Mouse (Mus musculus) adrenal gland, postnatal 10 days (tissue): Measurements from ENCODE around the gene Dtd2. TPM values are rescaled to one million over a fixed set of nuclear protein-coding genes. Genes with fewer than 3 reads are reported as not detected.

Experiments
- DNase-seq: peaks from one replicate; pipeline ENCODE4 v3.0.0; 2021; ENCODE audit warnings: mixed read lengths
- long read RNA-seq, 2 experiments: library from polyadenylated mRNA; stranded (forward); transcript quantifications; one replicate each; pipeline ENCODE4 v2.0.0; 2021
- total RNA-seq, 2 experiments: library from RNA; stranded (reverse); gene quantifications; 2 replicates each; pipeline ENCODE4 v1.2.3; 2021

Dtd2 gene
- 10 to 100 TPM; 16.7 to 21.1 TPM for total RNA-seq
- long read RNA-seq, experiment 1, transcript Dtd2-201 (3 exons, 2,564 nt): major isoform, 46 of 58 reads
- long read RNA-seq, experiment 1, partial matches to known transcripts: 0 of 58 reads
- long read RNA-seq, experiment 1, other reads (novel, unspliced or antisense): 9 of 58 reads
- long read RNA-seq, experiment 2, transcript Dtd2-201 (3 exons, 2,564 nt): major isoform, 20 of 27 reads
- long read RNA-seq, experiment 2, partial matches to known transcripts: 1 of 27 reads
- long read RNA-seq, experiment 2, other reads (novel, unspliced or antisense): 6 of 27 reads

DNA sequence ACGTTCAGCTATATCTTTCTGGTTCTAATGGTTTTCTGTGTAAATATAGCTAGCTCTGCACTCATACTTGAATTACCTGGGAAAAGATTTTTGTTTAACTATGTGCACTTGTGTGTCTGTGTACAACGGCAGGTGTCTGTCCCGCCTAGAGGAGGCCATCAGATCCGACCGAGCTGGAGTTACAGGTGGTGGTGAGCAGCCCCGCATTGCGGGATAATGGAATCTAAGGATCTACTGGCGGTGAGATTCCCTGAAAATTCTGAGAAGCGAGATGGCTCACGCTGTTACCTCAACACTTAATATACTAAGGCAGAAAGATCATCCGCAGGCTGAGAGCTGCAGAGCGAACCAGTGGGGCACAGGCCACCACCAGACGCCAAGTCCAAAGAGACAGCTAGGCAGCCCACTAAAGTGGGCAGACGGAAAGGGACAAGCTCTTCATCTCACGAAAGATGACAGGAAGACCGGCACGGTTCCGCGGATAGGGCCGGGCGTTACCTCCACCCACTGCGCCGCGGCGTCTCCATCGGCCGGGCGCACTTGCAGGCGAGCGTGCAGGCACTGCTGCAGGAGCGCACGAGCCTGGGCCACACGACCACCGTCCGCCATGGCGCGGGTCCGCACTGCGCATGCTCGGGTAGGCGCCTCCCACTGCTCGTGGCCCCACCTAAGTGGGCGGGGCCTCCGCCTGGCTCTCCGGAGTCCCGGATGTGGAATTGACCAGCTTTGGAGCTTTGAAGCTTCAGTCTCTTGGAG lies at the start of gene Dtd2:
Dtd2 (minus strand) TSS at position 625 of the 756 bp plus-strand sequence.
- peak; percentile 97 for DNase-seq

- no peak for DNase-seq
Measured at GRCm38 (mm10) chr12:52049324-52049723, 43.0 kb upstream of the Dtd2 start.

- no peak for DNase-seq
Measured at GRCm38 (mm10) chr12:52046371-52046770, 40.1 kb upstream of the Dtd2 start.

DNA sequence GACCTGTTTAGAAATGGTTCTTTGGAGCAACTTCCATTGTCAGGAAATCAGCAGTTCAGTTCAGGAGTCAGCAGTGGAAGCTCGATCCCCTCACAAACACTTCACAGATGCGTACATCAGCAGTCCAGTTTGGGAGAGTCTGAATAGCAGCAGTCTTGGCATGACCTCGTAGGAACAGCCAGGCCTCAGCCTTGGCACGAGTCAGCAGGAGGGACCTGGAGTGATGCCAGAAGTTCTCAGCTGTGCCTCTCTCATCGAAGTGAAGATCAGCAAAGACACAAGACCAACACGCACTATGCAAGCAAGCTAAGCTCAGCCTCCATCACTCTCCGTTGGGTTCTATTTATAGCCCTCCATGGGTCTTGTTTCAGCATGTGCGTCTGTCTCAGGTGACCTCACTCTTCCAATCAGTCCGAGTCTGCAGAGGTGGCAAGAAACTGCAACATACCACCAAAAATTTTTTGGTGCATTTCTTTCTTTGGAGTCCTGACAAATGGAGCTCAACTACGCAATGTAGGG lies 36.6 kb upstream of the Dtd2 start:
- peak; percentile 71 for DNase-seq

DNA sequence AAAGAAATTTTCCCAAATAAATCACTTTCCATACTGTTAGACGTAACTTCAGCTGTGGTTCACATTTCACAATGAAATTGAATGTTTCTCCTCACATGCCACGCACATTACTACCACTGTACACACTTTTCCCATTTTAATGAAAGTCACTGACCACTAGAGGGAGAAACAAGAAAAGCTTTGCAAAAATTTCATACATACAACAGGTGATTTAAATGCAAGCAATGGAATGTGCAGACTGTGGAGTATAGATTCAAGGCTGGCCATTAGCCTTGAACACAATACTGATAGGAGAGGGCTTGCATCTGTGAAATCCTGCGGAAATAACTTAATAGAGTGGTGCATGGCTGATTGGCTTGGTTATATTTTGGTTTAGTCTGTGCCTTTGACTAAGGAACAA lies 32.1 kb upstream of the Dtd2 start:
- DNase-seq: no peak

- DNase-seq: no peak
Measured at GRCm38 (mm10) chr12:52034956-52035355, 28.7 kb upstream of the Dtd2 start.

GRCm38 (mm10) chr12:52032276-52032675 lies 26.0 kb upstream of the Dtd2 start:
- DNase-seq: no peak

DNA sequence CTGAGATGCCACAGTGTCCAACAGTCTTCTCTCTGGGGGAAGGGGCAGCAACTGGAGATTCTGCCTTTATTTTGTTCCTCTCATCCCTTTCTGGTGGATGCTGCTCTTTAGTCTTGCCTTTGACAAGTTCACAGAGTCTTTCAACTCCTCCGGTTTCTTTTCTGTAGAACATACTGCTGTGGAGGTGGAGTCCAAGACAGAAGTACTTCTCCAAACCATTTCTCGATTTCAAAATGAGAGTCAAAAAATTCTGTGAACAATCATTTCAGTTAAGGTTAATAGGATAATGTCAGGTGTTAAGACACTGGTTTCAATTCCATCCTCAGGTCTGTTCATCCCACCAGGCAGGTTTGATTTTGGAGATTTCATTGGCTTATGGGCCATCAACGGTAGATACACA lies 21.7 kb upstream of the Dtd2 start, which contains the start of gene Gpr33:
Gpr33 (minus strand) TSS at position 101 of the 400 bp plus-strand sequence.
- DNase-seq: no peak

GRCm38 (mm10) chr12:52014494-52015029 lies 8.3 kb upstream of the Dtd2 start:
- DNase-seq: no peak

DNA sequence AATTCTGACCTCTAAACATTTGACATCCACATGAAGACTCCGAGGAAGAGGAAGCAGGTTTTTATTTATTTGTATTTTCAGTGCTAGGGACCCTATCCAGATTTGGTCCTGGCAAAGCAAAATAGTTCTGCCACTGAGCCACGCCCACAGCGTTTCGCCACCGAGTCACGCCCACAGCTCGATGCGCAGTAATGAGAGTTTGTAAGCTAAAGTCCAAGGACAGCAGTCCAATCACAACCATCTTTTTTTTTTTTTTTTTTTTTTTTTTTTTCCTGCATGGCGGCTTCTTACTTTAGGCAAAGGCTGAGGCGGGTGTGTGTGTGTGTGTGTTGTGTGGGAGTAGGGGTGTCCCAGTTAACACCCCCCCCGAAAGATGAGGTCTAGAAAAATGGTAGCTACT lies 7.7 kb upstream of the Dtd2 start:
- no peak for DNase-seq

DNA sequence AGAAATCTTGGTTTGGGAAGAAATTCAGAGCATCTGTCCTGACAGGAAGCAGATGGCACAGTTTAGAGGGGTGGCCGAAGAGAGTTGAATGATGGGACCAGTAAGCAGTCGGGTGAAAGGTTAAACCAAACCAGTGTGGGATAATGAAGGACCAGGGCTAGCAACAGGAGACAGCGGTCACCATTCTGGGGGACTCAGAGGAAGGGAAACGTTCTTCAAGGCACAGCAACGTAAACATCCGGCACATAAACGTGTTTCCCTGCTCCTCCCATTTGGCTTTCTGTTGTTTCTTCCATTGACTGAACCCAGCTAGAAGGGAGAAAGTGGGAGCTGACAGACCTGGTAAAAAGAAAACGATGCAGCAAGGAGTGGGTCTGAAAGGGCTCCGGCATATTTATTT lies 7.0 kb upstream of the Dtd2 start:
- no peak for DNase-seq

- no peak for DNase-seq
Measured at GRCm38 (mm10) chr12:52012159-52012558, 5.9 kb upstream of the Dtd2 start.

GRCm38 (mm10) chr12:52010630-52010961 lies 4.3 kb upstream of the Dtd2 start:
- no peak for DNase-seq

DNA sequence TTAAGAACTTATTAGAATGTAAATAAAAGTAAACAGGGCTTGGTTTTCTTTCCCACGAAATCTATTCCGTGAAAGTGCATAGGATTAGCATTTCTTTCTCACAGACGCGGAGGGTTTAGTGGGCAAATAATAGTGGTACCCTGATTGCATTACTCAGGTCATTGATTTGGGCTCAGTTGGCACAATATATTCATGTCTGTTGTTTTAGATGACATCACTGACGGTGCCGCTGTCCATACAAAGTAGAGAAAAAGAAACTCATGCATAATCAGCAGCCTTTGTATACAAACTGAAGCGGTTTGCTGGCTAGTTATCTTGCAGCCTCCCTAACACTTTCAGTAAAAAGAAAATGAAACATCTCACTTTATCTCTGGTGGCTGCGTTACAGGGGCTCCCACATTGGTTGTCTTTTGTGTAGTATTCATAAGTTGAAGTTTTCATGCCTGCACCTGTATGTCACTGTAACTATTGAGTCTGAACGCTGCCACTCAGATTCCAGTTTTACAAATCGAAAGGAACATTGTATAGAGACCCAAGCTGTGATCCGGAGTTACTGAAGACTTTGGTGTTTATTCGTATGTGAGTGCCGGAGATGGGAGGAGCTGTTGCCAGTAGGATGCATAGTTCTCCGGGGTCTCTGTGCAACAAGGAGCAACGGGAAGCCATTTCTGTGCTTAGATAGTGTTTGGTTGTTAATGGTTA lies 3.8 kb upstream of the Dtd2 start:
- no peak for DNase-seq

DNA sequence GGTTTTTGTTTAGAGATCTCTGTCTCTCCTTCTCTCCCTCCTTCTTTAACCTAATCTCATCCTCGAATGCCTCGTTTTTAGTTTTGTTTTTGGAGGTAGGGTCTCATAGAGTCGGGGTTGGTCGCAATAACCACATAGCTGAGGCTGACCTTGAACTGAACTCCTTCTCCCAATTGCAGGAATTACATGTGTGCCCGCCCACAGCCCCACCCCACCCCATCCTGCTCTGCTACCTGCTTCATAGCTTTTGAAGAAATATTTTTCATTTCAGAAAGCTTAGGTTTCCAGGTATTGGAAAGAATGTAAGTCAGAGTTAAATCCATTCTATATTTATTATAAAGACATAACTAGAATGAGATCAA lies 313 bp upstream of the Dtd2 start:
- DNase-seq: no peak

DNA sequence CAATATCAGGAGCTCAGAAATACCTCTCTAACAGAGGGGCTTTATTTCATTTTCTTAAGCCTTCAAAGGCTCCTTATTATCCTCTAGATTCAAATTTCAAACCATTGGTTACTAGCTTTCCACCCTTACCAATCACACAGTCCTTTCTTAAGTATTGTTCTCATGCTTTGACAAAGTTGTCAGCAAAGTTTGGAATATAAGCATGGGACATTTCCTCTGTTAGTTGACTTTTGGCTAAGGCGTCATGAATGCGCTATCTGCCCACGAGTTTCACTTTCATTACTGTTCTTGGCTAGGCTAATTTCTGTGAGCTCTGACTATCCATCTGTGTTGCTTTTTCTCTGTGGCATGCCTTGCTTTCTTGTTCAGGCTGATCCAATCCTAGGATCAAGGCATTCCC lies 3.6 kb downstream of the Dtd2 start:
- DNase-seq: no peak

- DNase-seq: peak; percentile 69
Measured at GRCm38 (mm10) chr12:52001544-52001943, 4.8 kb downstream of the Dtd2 start.

DNA sequence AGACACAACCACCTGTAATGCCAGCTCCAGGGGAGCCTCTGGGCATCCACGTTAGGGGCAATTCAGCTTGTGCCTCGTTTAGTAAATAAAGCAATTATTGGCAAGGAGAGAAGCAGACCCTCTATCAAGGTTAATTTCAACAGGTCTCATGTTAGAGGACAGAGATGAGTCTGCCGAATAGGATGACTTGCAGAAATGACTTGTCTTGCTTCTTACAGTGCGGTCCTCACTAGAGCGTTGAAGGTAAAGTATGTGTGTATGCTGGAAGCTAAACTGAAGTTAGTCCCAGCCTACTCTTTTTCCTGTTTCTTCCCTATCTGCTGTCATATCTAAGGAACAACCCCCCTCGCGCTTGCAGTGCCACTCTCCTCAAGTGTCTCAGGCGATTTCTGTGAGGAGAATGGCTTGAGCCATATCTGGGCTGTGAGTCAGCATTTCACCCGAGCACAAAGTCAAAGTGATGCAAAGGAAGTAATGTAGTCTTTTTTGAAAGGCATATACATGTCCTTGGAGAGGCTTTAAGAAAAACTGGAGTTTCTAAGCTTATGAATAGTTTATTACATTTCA lies 7.9 kb downstream of the Dtd2 start:
- DNase-seq: no peak

DNA sequence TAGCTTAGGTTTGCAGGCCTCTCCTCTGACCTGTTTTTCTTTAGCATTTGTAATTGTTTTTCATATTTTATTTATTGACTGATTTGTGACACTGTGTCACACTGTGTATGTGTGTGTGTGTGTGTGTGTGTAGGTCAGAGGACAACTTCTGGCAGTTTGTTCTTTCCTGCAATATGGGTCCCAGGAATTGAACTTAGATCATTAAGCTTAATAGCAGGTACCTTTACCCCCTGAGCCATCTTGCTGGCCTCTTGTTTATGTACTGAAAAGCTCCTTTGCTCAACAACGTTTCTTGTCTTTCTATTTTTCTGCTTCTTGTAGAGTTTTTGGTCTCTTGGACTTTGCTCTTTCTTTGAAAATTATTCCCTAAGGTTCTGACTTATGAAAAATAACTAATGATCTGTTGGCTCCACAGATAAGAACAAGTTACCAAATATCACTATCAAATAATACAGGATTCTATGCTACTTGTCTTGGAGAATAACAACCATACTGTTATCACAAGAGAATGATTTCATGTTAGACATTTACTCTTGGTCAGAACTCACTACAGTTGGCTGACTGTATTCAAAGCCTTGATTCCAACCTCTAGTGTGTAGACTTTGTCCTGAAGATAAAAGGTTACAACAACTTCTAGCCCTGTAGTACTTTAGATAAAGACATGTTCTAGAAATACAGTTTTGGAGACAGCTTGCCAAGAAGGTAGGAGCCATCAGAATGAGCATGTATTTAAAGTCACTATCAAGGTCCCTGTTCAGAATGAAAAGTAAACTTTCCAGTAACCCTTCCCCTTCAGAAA lies 10.4 kb downstream of the Dtd2 start:
- DNase-seq: no peak

- DNase-seq: no peak
Measured at GRCm38 (mm10) chr12:51990629-51991028, 15.7 kb downstream of the Dtd2 start.

DNA sequence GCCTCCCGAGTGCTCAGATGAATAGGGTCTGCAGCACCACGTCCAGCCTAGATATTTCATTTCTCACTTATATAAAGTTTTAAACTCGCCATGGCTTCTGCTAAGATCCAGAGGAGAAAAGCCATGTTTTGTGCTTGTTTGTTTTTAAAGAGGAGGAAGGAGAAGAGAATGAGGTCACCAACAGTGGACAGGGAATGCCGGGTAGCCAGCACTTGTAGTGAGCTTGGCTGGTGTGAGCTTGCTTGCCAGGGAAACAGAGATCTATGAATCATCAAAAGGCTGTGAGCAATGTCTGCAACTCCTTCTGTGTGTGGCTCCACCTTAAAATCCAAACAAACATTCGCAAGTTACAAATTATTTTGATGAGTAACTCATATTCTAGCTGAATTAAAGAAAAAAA lies 17.8 kb downstream of the Dtd2 start:
- no peak for DNase-seq

DNA sequence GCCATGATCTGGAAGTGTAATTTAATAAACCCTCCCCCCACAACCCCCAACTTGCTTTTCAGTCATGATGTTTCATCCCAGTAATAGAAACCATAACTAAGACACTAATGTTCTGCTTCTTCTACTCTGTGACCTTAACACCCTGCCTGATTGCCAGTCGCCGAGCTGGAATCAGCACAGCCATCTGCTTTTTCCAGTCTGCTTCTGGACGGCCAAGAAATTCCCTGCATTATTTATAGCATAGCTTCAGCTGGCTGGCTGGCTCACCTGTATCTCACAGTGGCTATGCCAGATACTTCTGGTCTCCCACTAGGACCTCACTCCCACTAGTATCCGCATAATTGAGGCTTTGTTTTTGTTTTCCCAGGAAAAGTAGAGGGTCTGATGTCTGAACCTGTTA lies 20.5 kb downstream of the Dtd2 start:
- no peak for DNase-seq
